Mouse (Mus musculus): ENCODE data around the gene Plekhg5. TPM values are rescaled to one million over a fixed set of nuclear protein-coding genes. Genes with fewer than 3 reads are reported as not detected.

Gene Plekhg5
- total RNA-seq, 2 experiments from 2014 or later = 14.9 to 21.9 TPM

Other genes starting within 250 kb of the Plekhg5 start
- gene Camta1, start 210.6 kb upstream of the Plekhg5 start, total RNA-seq (2021) = 100 to 1,000 TPM; 217 to 218 TPM
- gene Dnajc11, start 138.8 kb upstream of the Plekhg5 start, total RNA-seq (2021) = 10 to 100 TPM; 72.7 to 88.8 TPM
- 10 to 100 TPM; 12.8 to 12.9 TPM for gene Thap3, start 83.5 kb upstream of the Plekhg5 start, total RNA-seq (2021)
- gene Phf13, start 76.2 kb upstream of the Plekhg5 start, total RNA-seq (2021) = 1 to 10 TPM; 6.4 to 7.0 TPM
- gene Klhl21, start 63.7 kb upstream of the Plekhg5 start, total RNA-seq (2021) = 10 to 100 TPM; 86.2 to 91.5 TPM
- gene Zbtb48, start 44.8 kb upstream of the Plekhg5 start, total RNA-seq (2021) = 1 to 10 TPM; 3.5 to 4.4 TPM
- not detected for gene Tas1r1, start 33.9 kb upstream of the Plekhg5 start, total RNA-seq (2021)
- gene Nol9, start 33.2 kb upstream of the Plekhg5 start, total RNA-seq (2021) = 10 to 100 TPM; 10.1 to 10.5 TPM
- gene Tnfrsf25, start 43.4 kb downstream of the Plekhg5 start, total RNA-seq (2021) = 1 to 10 TPM in 1 of 2 experiments, under 1 TPM in 1; 0.81 to 3.2 TPM
- 1 to 10 TPM; 1.8 to 2.7 TPM for gene Espn, start 79.9 kb downstream of the Plekhg5 start, total RNA-seq (2021)
- gene Hes2, start 86.4 kb downstream of the Plekhg5 start, total RNA-seq (2021) = not detected
- gene Acot7, start 105.6 kb downstream of the Plekhg5 start, total RNA-seq (2021) = 10 to 100 TPM; 58.7 to 59.1 TPM
- gene Gpr153, start 201.7 kb downstream of the Plekhg5 start, total RNA-seq (2021) = 10 to 100 TPM; 10.7 to 14.0 TPM
- not detected for gene Hes3, start 219.2 kb downstream of the Plekhg5 start, total RNA-seq (2021)
- 10 to 100 TPM; 25.4 to 25.8 TPM for gene Icmt, start 224.7 kb downstream of the Plekhg5 start, total RNA-seq (2021)
- 10 to 100 TPM; 50.2 to 68.0 TPM for gene Rnf207, start 246.5 kb downstream of the Plekhg5 start, total RNA-seq (2021)